Mouse (Mus musculus) heart, adult 11 months (tissue): ENCODE results near the gene Sirt5.
A peak's percentile ranks its signal among the peaks of the same experiment; 100 is the strongest.

Experiments
- DNase-seq: peaks from one replicate; pipeline ENCODE4 v3.0.0; 2022

The Sirt5 gene

DNA sequence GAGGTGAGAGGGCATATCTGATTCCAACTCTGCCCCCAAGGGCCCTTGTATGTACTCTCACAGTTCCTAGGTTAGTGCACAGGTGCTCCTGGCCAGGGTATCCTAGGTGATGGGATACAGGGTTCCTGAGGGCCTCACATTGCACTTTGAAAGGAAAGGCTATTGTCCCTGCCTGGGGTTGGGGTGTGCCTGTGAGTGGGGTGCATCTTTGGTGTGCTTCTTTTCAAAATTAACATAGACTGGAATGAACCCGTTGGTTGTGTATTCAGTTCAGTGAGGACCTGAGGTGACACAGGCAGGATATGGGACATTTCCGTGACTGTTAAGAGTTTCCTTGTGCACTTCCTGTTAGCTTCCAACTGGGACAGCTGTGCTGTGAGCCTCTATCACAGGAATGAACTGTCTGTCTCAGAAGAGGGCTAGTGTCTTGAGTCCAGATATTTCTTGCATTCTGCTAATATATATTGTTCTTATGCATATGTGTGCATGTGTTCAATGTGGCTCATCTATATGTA lies 9.7 kb downstream of the Sirt5 start:
- DNase-seq: peak; percentile 95

DNA sequence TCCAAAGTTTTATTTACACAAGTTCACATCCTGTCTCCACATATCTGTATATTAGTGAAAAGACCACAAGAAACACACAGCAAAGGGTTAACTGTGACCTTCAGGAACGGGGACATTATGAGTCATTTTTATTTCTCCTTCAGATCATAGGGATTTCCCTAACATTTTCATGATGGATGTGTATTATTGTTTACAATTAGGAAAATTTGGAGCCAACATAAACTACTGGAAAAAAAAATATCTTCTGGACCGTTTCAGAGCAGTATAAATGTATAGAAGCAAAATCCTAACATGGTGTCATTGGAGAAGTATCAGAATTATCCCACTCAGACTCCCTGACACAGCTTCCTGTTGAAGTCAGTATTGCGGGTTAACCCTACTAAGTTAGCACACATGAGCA lies 14.7 kb downstream of the Sirt5 start:
- DNase-seq: no peak

GRCm38 (mm10) chr13:43385321-43385720 lies 20.0 kb downstream of the Sirt5 start:
- peak; percentile 59 for DNase-seq

DNA sequence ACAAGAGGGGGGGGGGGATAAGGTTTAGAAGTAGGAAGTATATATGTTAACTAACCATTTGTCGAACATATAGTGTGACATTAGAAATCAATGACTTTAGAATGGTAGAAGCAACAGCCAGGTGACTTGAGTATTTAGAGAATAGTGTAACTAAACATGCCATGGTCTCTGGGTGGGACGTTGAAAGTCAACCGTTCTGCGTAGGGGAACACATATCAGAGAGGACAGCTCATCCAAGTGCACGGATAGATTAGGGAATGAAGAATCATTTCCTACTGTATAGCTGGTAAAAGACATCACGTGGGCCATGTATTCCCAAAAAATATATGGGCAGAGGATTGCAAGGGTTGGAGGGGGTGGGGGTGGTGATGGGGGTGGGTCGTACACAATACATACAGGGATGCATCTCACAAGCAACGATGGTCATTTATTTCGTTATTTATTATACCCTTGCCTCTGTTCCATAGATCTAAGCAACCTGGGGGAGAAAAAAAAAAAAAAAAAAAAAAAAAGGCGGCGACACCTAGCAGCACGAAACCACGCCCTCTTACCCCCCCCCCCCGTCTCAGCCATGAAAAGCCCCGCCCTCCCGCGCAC lies 32.5 kb downstream of the Sirt5 start:
- peak; percentile 63 for DNase-seq

DNA sequence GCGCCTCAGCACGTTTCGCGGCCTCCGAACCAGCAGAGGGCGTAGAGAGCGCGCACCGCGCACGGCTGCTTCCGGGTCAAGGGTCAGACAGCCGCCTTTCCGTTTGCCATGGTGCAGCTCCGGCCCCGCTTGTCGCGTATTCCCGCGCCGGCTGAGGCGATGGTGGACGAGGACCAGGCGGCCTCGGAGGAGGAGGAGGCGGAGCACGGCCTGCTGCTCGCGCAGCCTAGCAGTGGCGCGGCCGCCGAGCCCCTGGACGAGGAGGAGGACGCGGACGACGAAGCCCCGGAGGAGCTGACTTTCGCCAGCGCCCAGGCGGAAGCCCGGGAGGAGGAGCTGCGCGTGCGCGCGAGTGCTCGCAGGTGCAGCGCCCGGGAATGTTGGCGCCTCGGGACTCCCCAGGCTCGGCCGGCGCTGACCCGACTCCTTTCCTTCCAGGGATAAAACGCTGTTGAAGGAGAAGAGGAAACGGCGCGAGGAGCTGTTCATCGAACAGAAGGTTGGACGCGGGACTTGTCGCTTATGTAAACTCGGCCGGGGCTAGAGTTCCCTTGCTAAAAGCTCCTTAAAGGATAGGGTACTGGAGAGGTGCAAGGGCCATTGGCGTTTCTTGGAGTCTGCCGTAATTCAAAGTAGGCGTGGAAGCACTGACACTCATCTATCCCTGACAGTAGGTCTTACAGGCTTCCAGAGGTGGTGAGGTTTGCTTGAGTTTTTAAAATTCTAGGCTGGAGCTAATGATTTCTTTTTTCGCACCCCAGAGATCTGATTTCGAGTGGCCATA lies 33.2 kb downstream of the Sirt5 start, which contains the start of gene Nol7:
Gene Nol7 (plus strand): TSS at position 94 of the 784 bp plus-strand sequence.
- peak; percentile 99 for DNase-seq

- DNase-seq: peak; percentile 64
Observed at GRCm38 (mm10) chr13:43399576-43399975, 34.3 kb downstream of the Sirt5 start.

DNA sequence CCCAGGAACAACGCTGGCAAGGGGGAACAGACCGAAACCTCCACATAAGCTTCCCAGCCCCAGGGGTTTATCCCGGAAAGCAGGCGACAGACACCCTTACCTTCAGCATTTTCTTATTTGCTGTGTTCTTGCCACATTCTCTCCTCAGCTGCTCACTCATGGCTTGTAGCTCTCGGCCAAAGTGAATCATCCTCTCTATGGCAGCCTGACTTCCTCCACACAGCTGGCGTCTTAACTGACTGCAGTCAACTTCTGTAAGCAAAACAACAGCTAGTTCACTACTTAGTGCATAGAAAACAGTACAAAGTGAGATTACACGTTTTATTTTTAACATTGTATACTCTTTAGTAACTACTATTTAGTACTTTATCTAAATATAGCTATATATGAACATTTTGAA lies 47.0 kb downstream of the Sirt5 start:
- DNase-seq: peak; percentile 79

DNA sequence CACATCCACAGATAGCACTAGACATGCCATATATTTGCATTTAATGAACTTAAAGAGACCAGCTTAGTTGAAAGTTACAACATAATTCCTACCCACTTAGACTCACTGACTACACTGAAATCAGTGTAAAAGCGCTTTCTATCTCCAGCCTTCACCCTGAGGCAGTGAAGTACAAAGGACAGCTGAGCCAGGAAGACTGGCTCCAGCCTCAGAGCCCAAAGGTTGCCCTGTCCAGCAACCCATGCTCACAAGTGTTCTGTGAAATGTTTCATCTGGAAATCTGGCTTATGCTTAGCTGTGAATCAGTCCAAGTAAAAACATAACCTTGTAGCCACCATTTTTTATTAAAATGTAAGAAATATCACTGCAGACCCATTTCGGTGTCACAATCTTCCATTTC lies 48.3 kb downstream of the Sirt5 start:
- no peak for DNase-seq

DNA sequence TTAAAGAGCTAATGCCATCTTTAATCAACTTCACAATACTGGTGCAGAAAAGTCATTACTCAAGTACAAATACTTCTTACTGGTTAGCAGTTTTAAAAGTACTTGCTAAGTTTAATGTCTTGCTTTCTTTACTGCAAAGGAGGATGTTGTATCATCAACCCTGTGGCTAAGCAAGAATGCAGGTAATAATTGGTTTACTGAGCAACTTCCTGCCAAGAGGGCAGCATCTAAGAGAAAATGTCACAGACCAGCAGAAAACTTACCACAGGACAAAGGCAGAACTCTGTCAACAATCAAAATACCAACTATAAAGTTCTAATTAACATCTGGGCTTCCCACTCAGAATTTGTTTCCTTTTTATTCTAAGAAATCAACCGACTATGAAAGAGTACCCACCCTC lies 50.0 kb downstream of the Sirt5 start:
- DNase-seq: no peak

GRCm38 (mm10) chr13:43428436-43428835 lies 63.1 kb downstream of the Sirt5 start:
- peak; percentile 84 for DNase-seq

GRCm38 (mm10) chr13:43433395-43433794 lies 68.1 kb downstream of the Sirt5 start:
- DNase-seq: peak; percentile 19

- DNase-seq: peak; percentile 63
Observed at GRCm38 (mm10) chr13:43440376-43440775, 75.1 kb downstream of the Sirt5 start.

GRCm38 (mm10) chr13:43442551-43442950 lies 77.3 kb downstream of the Sirt5 start:
- DNase-seq: no peak

GRCm38 (mm10) chr13:43443706-43444105 lies 78.4 kb downstream of the Sirt5 start:
- no peak for DNase-seq

DNA sequence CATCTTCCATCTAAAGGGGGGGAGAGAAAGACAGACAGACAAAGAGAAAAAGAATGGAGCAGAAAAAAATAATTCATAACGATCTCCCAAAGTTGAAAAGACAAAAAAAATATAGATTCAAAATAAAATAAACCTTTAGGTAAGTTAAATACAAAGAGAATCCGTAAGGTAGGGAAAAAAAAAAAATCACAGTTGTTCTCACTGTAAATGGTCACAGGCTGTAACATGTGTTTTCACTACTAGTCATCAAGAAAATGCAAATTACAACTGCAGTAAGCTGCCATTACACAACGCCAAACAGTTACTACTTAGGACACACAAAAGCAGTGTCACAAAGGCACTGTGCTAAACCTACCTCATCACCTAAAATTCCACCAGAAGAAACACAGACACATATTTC lies 79.4 kb downstream of the Sirt5 start:
- no peak for DNase-seq
